Mouse (Mus musculus): ENCODE measurements around the gene Scg2. TPM values are rescaled to one million over a fixed set of nuclear protein-coding genes. Genes with fewer than 3 reads are reported as not detected.
A peak's percentile ranks its signal among the peaks of the same experiment; 100 is the strongest.

Scg2 gene
- polyA plus RNA-seq, 1 experiment from 2014 or later: 0.21 TPM

GRCm38 (mm10) chr1:79449943-79450342 lies 10.0 kb upstream of the Scg2 start:
- Histone ChIP-seq H3K9ac (ENCODE audit: low read depth, low read length) (no peak overlapping the region), H3K4me3 (ENCODE audit: low read depth, low read length) (no peak overlapping the region), H3K4me1 (replicated peaks; ENCODE audit: control insufficient read depth, insufficient read depth, low read length) (no peaks in the 10 kb centered on the region), H3K9me3 (ENCODE audit: control insufficient read depth, low read length) (no peaks in the 10 kb centered on the region), H3K27ac (ENCODE audit: low read depth, low read length) (no peak overlapping the region), H3K27me3 (replicated peaks; ENCODE audit: control insufficient read depth, insufficient read depth, low read length) (no peaks in the 10 kb centered on the region), H3K4me2 (0 out of 2 replicates have a peak overlapping the region, but pooled peaks have one; percentile 3), H3K36me3 (ENCODE audit: control insufficient read depth, insufficient read depth, low read length) (no peaks in the 10 kb centered on the region)
- DNase-seq (ENCODE audit: low spot score) (no peak), ATAC-seq (replicated peaks; ENCODE audit: low FRiP score) (no peak)
- WGBS: 25% methylated on average over 6 of the region's 6 CpGs

- Histone ChIP-seq H3K4me1 (replicated peaks; ENCODE audit: control insufficient read depth, insufficient read depth, low read length) (no peaks in the 10 kb centered on the region), H3K9me3 (ENCODE audit: control insufficient read depth, low read length) (no peaks in the 10 kb centered on the region), H3K9ac (ENCODE audit: low read depth, low read length) (no peak overlapping the region), H3K4me3 (ENCODE audit: low read depth, low read length) (no peak overlapping the region), H3K36me3 (ENCODE audit: control insufficient read depth, insufficient read depth, low read length) (no peaks in the 10 kb centered on the region), H3K4me2 (no peak overlapping the region), H3K27me3 (replicated peaks; ENCODE audit: control insufficient read depth, insufficient read depth, low read length) (no peaks in the 10 kb centered on the region), H3K27ac (ENCODE audit: low read depth, low read length) (no peak overlapping the region)
- ATAC-seq (replicated peaks; ENCODE audit: low FRiP score) (no peak), DNase-seq (ENCODE audit: low spot score) (no peak)
- 83% methylated on average over 4 of the region's 4 CpGs for WGBS
These were observed 5.7 kb upstream of the Scg2 start for GRCm38 (mm10) chr1:79445586-79445985.

- H3K27ac ChIP-seq (ENCODE audit: low read depth, low read length): no peak overlapping the region
- H3K36me3 ChIP-seq (ENCODE audit: control insufficient read depth, insufficient read depth, low read length): no peaks in the 10 kb centered on the region
- ATAC-seq (replicated peaks; ENCODE audit: low FRiP score) (no peak), DNase-seq (ENCODE audit: low spot score) (no peak)
- H3K4me1 ChIP-seq (replicated peaks; ENCODE audit: control insufficient read depth, insufficient read depth, low read length): no peaks in the 10 kb centered on the region
- H3K9ac ChIP-seq (ENCODE audit: low read depth, low read length): no peak overlapping the region
- H3K4me2 ChIP-seq: no peak overlapping the region
- H3K9me3 ChIP-seq (ENCODE audit: control insufficient read depth, low read length): no peaks in the 10 kb centered on the region
- no peaks in the 10 kb centered on the region for H3K27me3 ChIP-seq (replicated peaks; ENCODE audit: control insufficient read depth, insufficient read depth, low read length)
- WGBS: 74% methylated on average over 1 of the region's 1 CpGs
- no peak overlapping the region for H3K4me3 ChIP-seq (ENCODE audit: low read depth, low read length)
These were observed 2.2 kb downstream of the Scg2 start for GRCm38 (mm10) chr1:79437755-79438154.

- Histone ChIP-seq H3K27ac (ENCODE audit: low read depth, low read length) (no peak overlapping the region), H3K9me3 (ENCODE audit: control insufficient read depth, low read length) (no peaks in the 10 kb centered on the region), H3K4me1 (replicated peaks; ENCODE audit: control insufficient read depth, insufficient read depth, low read length) (no peaks in the 10 kb centered on the region), H3K4me3 (ENCODE audit: low read depth, low read length) (no peak overlapping the region), H3K27me3 (replicated peaks; ENCODE audit: control insufficient read depth, insufficient read depth, low read length) (no peaks in the 10 kb centered on the region), H3K4me2 (no peak overlapping the region), H3K9ac (ENCODE audit: low read depth, low read length) (no peak overlapping the region), H3K36me3 (ENCODE audit: control insufficient read depth, insufficient read depth, low read length) (no peaks in the 10 kb centered on the region)
- DNase-seq (ENCODE audit: low spot score) (no peak), ATAC-seq (replicated peaks; ENCODE audit: low FRiP score) (no peak)
- WGBS: 87% methylated on average over 8 of the region's 8 CpGs
These were observed 3.2 kb downstream of the Scg2 start for GRCm38 (mm10) chr1:79436671-79437070.

GRCm38 (mm10) chr1:79429058-79429457 lies 10.9 kb downstream of the Scg2 start:
- WGBS: 68% methylated on average over 5 of the region's 5 CpGs

GRCm38 (mm10) chr1:79415496-79415895 lies 24.4 kb downstream of the Scg2 start:
- ATAC-seq (replicated peaks; ENCODE audit: low FRiP score): no peak
- Histone ChIP-seq H3K36me3 (ENCODE audit: control insufficient read depth, insufficient read depth, low read length) (no peaks in the 10 kb centered on the region), H3K27me3 (replicated peaks; ENCODE audit: control insufficient read depth, insufficient read depth, low read length) (no peaks in the 10 kb centered on the region), H3K9ac (ENCODE audit: low read depth, low read length) (no peak overlapping the region), H3K4me3 (ENCODE audit: low read depth, low read length) (no peak overlapping the region), H3K27ac (ENCODE audit: low read depth, low read length) (no peak overlapping the region), H3K9me3 (ENCODE audit: control insufficient read depth, low read length) (no peaks in the 10 kb centered on the region), H3K4me1 (replicated peaks; ENCODE audit: control insufficient read depth, insufficient read depth, low read length) (no peaks in the 10 kb centered on the region), H3K4me2 (no peak overlapping the region)
- DNase-seq (ENCODE audit: low spot score): no peak

More at GRCm38 (mm10) chr1:79429058-79429457, 10.9 kb downstream of the Scg2 start:
- DNase-seq (ENCODE audit: low spot score) (no peak), ATAC-seq (replicated peaks; ENCODE audit: low FRiP score) (no peak)
- no peaks in the 10 kb centered on the region for H3K36me3 ChIP-seq (ENCODE audit: control insufficient read depth, insufficient read depth, low read length)
- no peak overlapping the region for H3K27ac ChIP-seq (ENCODE audit: low read depth, low read length)
- H3K27me3 ChIP-seq (replicated peaks; ENCODE audit: control insufficient read depth, insufficient read depth, low read length): no peaks in the 10 kb centered on the region
- H3K4me1 ChIP-seq (replicated peaks; ENCODE audit: control insufficient read depth, insufficient read depth, low read length): no peaks in the 10 kb centered on the region
- no peak overlapping the region for H3K4me2 ChIP-seq
- H3K9me3 ChIP-seq (ENCODE audit: control insufficient read depth, low read length): no peaks in the 10 kb centered on the region
- H3K9ac ChIP-seq (ENCODE audit: low read depth, low read length): no peak overlapping the region
- no peak overlapping the region for H3K4me3 ChIP-seq (ENCODE audit: low read depth, low read length)

- H3K4me1 ChIP-seq (replicated peaks; ENCODE audit: control insufficient read depth, insufficient read depth, low read length): no peaks in the 10 kb centered on the region
- no peak overlapping the region for H3K4me2 ChIP-seq
- no peaks in the 10 kb centered on the region for H3K36me3 ChIP-seq (ENCODE audit: control insufficient read depth, insufficient read depth, low read length)
- ATAC-seq (replicated peaks; ENCODE audit: low FRiP score) (no peak), DNase-seq (ENCODE audit: low spot score) (no peak)
- no peaks in the 10 kb centered on the region for H3K9me3 ChIP-seq (ENCODE audit: control insufficient read depth, low read length)
- no peak overlapping the region for H3K27ac ChIP-seq (ENCODE audit: low read depth, low read length)
- H3K27me3 ChIP-seq (replicated peaks; ENCODE audit: control insufficient read depth, insufficient read depth, low read length): no peaks in the 10 kb centered on the region
- 84% methylated on average over 7 of the region's 7 CpGs for WGBS
- H3K4me3 ChIP-seq (ENCODE audit: low read depth, low read length): no peak overlapping the region
- H3K9ac ChIP-seq (ENCODE audit: low read depth, low read length): no peak overlapping the region
These were observed 33.5 kb downstream of the Scg2 start for GRCm38 (mm10) chr1:79406337-79406942.

GRCm38 (mm10) chr1:79401090-79402012 lies 38.6 kb downstream of the Scg2 start:
- 64% methylated on average over 10 of the region's 10 CpGs for WGBS

GRCm38 (mm10) chr1:79400284-79400683 lies 39.6 kb downstream of the Scg2 start:
- no peak overlapping the region for H3K27ac ChIP-seq (ENCODE audit: low read depth, low read length)
- no peaks in the 10 kb centered on the region for H3K9me3 ChIP-seq (ENCODE audit: control insufficient read depth, low read length)
- no peak overlapping the region for H3K4me2 ChIP-seq
- H3K4me3 ChIP-seq (ENCODE audit: low read depth, low read length): no peak overlapping the region
- no peak for ATAC-seq (replicated peaks; ENCODE audit: low FRiP score)
- no peak for DNase-seq (ENCODE audit: low spot score)
- H3K9ac ChIP-seq (ENCODE audit: low read depth, low read length): no peak overlapping the region
- H3K36me3 ChIP-seq (ENCODE audit: control insufficient read depth, insufficient read depth, low read length): no peaks in the 10 kb centered on the region
- no peaks in the 10 kb centered on the region for H3K27me3 ChIP-seq (replicated peaks; ENCODE audit: control insufficient read depth, insufficient read depth, low read length)
- no peaks in the 10 kb centered on the region for H3K4me1 ChIP-seq (replicated peaks; ENCODE audit: control insufficient read depth, insufficient read depth, low read length)
- 75% methylated on average over 5 of the region's 5 CpGs for WGBS

More at GRCm38 (mm10) chr1:79401090-79402012, 38.6 kb downstream of the Scg2 start:
- H3K4me1 ChIP-seq (replicated peaks; ENCODE audit: control insufficient read depth, insufficient read depth, low read length): no peaks in the 10 kb centered on the region
- no peaks in the 10 kb centered on the region for H3K9me3 ChIP-seq (ENCODE audit: control insufficient read depth, low read length)
- no peak overlapping the region for H3K27ac ChIP-seq (ENCODE audit: low read depth, low read length)
- H3K4me3 ChIP-seq (ENCODE audit: low read depth, low read length): no peak overlapping the region
- H3K4me2 ChIP-seq: no peak overlapping the region
- ATAC-seq (replicated peaks; ENCODE audit: low FRiP score) (no peak), DNase-seq (ENCODE audit: low spot score) (no peak)
- no peak overlapping the region for H3K9ac ChIP-seq (ENCODE audit: low read depth, low read length)
- H3K36me3 ChIP-seq (ENCODE audit: control insufficient read depth, insufficient read depth, low read length): no peaks in the 10 kb centered on the region
- H3K27me3 ChIP-seq (replicated peaks; ENCODE audit: control insufficient read depth, insufficient read depth, low read length): no peaks in the 10 kb centered on the region

All from liver, embryonic 11.5 days (tissue).